ENCODE assay signal across 14 mouse cellular contexts in the genomic region with DNA sequence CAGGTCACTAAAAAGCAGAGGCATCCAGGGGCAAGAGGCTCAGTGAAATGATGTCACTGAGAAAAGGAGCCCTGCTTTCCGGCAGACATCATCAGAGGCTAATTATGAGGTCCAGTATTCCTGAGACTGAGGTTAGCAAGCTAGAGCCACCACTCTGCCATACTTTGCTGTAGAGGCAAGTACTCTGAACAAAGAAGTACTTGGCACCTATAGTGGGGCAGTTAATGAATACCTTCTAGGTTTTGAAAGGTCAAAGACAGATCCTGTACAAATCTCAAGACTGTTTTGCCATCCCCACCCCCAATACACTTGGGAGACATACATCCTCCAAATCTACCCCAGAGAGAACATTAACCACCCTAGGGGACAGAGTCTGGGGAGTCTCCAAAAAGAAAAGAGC. TPM values are rescaled to one million over a fixed set of nuclear protein-coding genes. Genes with fewer than 3 reads are reported as not detected.
DNase-seq lines count a peak whose midpoint lies in the region; ATAC-seq and TF ChIP-seq lines count a peak whose summit lies in the region.
"Had no signal": no experiment of that assay in that cellular context is flagged by ENCODE, and none has a peak within 500 bp of the region (broad histone marks: within the 10 kb centered on the region; RNA-seq: fewer than 3 reads in every experiment).

No protein-coding gene starts in this region.

- H3K27me3 ChIP-seq in heart, embryonic 13.5 days (replicated peaks), result no peaks in the 10 kb centered on the region
- H3K27me3 ChIP-seq in liver, postnatal 0 days (ENCODE audit: insufficient read depth, low read length), result no peaks in the 10 kb centered on the region
- no peaks in the 10 kb centered on the region for H3K27me3 ChIP-seq in liver, embryonic 12.5 days (replicated peaks)
- no peaks in the 10 kb centered on the region for H3K27me3 ChIP-seq in kidney, adult 2 months (replicated peaks; ENCODE audit: control insufficient read depth, insufficient read depth, low read length)
- H3K27me3 ChIP-seq: limb, embryonic 13.5 days had no signal

- H3K36me3 ChIP-seq in heart, embryonic 13.5 days, result peaks cover 14% of the 10 kb centered on the region
- no peaks in the 10 kb centered on the region for H3K36me3 ChIP-seq in liver, postnatal 0 days (replicated peaks; ENCODE audit: insufficient read depth, low read length)
- peaks cover 15% of the 10 kb centered on the region for H3K36me3 ChIP-seq in liver, embryonic 12.5 days
- H3K36me3 ChIP-seq in kidney, adult 2 months (ENCODE audit: control insufficient read depth, insufficient read depth, low read length), result no peaks in the 10 kb centered on the region; the same call in 1 of the 2 replicates

- TF ChIP-seq POLR2A in kidney, adult 2 months (IDR thresholded peaks at IDR 0.05; ENCODE audit: low read depth, low read length), result no peak

- ATAC-seq in heart, embryonic 13.5 days (ENCODE audit: extremely low read depth, insufficient number of reproducible peaks, low FRiP score, low TSS enrichment), result no peak
- no peak for ATAC-seq in liver, postnatal 0 days
- no peak for ATAC-seq in liver, embryonic 12.5 days
- 0 out of 2 replicates have a peak, but pooled peaks have one; percentile 9 for ATAC-seq in neutrophil, adult 5-6 weeks (ENCODE audit: extremely low read depth, insufficient number of reproducible peaks, low FRiP score, poor library complexity, severe bottlenecking)

- intact Hi-C loops in heart, postnatal 25 days (cut with DNase I), result no loop called here

- no peak for TF ChIP-seq CTCF in liver, postnatal 0 days (IDR thresholded peaks at IDR 0.05; ENCODE audit: low read depth)
- no peak for TF ChIP-seq CTCF in kidney, adult 2 months (conservative IDR thresholded peaks at IDR 0.05; ENCODE audit: insufficient read depth, insufficient read length, low read depth, low read length)

- H3K4me3 ChIP-seq in heart, embryonic 13.5 days, result no peak overlapping the region
- no peak overlapping the region for H3K4me3 ChIP-seq in liver, postnatal 0 days (ENCODE audit: low read depth, low read length)
- no peak overlapping the region for H3K4me3 ChIP-seq in liver, embryonic 12.5 days
- no peak overlapping the region for H3K4me3 ChIP-seq in kidney, adult 2 months (ENCODE audit: insufficient read depth, low read depth, low read length)
- H3K4me3 ChIP-seq: erythroblast, embryonic 14.5 days; heart, embryonic 10.5 days; limb, embryonic 13.5 days had no signal

- WGBS in heart, embryonic 13.5 days, result 29% methylated on average over 1 of the region's 1 CpGs
- WGBS in liver, postnatal 0 days (ENCODE audit: insufficient replicate concordance), result 48% methylated on average over 1 of the region's 1 CpGs
- WGBS in liver, embryonic 12.5 days (ENCODE audit: insufficient replicate concordance), result 78% methylated on average over 1 of the region's 1 CpGs
- 20% methylated on average over 1 of the region's 1 CpGs for WGBS in kidney, adult 2 months

- H3K9me3 ChIP-seq in heart, embryonic 13.5 days, result peaks cover 10% of the 10 kb centered on the region; the same call in 1 of the 2 replicates
- H3K9me3 ChIP-seq in liver, postnatal 0 days (ENCODE audit: low read length), result no peaks in the 10 kb centered on the region
- H3K9me3 ChIP-seq in liver, embryonic 12.5 days (replicated peaks), result no peaks in the 10 kb centered on the region
- H3K9me3 ChIP-seq: heart, embryonic 10.5 days; limb, embryonic 13.5 days had no signal

- H3K27ac ChIP-seq in heart, embryonic 13.5 days (replicated peaks), result peak overlapping the region; percentile 42; the same call in 1 of the 2 replicates
- H3K27ac ChIP-seq in liver, postnatal 0 days (ENCODE audit: low read depth), result peak overlapping the region; percentile 48; the same call in 1 of the 2 replicates
- no peak overlapping the region for H3K27ac ChIP-seq in liver, embryonic 12.5 days
- peak overlapping the region; percentile 84 for H3K27ac ChIP-seq in kidney, adult 2 months (ENCODE audit: insufficient read depth, low read depth, low read length)
- H3K27ac ChIP-seq: heart, embryonic 10.5 days; limb, embryonic 13.5 days had no signal

- peak overlapping the region; percentile 50; the same call in 1 of the 2 replicates for H3K9ac ChIP-seq in heart, embryonic 13.5 days
- H3K9ac ChIP-seq in liver, postnatal 0 days (replicated peaks), result peak overlapping the region; percentile 22; the same call in 1 of the 2 replicates
- no peak overlapping the region for H3K9ac ChIP-seq in liver, embryonic 12.5 days
- H3K9ac ChIP-seq: limb, embryonic 13.5 days had no signal

- no peak for TF ChIP-seq EP300 in liver, postnatal 0 days (IDR thresholded peaks at IDR 0.05; ENCODE audit: low read depth)

- H3K4me1 ChIP-seq in heart, embryonic 13.5 days, result peaks cover 36% of the 10 kb centered on the region
- H3K4me1 ChIP-seq in liver, postnatal 0 days (ENCODE audit: insufficient read depth), result peaks cover 25% of the 10 kb centered on the region
- peaks cover 27% of the 10 kb centered on the region for H3K4me1 ChIP-seq in liver, embryonic 12.5 days
- peaks cover 35% of the 10 kb centered on the region for H3K4me1 ChIP-seq in kidney, adult 2 months (ENCODE audit: control insufficient read depth, insufficient read depth, low read length)

- H3K4me2 ChIP-seq in heart, embryonic 13.5 days, result no peak overlapping the region
- peak overlapping the region; percentile 51; the same call in 1 of the 2 replicates for H3K4me2 ChIP-seq in liver, postnatal 0 days (ENCODE audit: low read depth, low read length)
- no peak overlapping the region for H3K4me2 ChIP-seq in liver, embryonic 12.5 days
- H3K4me2 ChIP-seq: limb, embryonic 13.5 days had no signal

- DNase-seq in heart, postnatal 25 days (ENCODE audit: low spot score), result no peak
- no peak for DNase-seq in liver, postnatal 0 days
- DNase-seq in kidney, adult 2 months, result peak; percentile 86
- DNase-seq in adrenal gland, adult 18-20 months (ENCODE audit: low spot score in 2 of 2), result no peak
- DNase-seq in T-cell, adult 2 months (ENCODE audit: low spot score), result no peak
- DNase-seq: cerebellum, adult 18-20 months; layer of hippocampus, adult 9-11 months; thymus, adult 18-20 months had no signal

RNA-seq across cellular contexts. Expression of a gene that starts 23.1 kb away (rescaled TPM):
- polyA plus RNA-seq in heart, embryonic 13.5 days (2015; fragmentation: Nextera tagmentation; extraction: Ambion mirVana), result 17.7 and 19.9 TPM in 2 replicates
- 10 to 100 TPM; 24.7 to 28.2 TPM for total RNA-seq in heart, postnatal 25 days (2021)
- polyA plus RNA-seq in liver, postnatal 0 days (2015; fragmentation: Nextera tagmentation; extraction: Ambion mirVana), result 4.9 and 5.5 TPM in 2 replicates
- 21.2 and 21.3 TPM in 2 replicates for polyA plus RNA-seq in liver, embryonic 12.5 days (2016; fragmentation: Nextera tagmentation; extraction: Ambion mirVana)
- polyA plus RNA-seq in kidney, adult 2 months (2012; rRNA removed), result 31.2 and 35.6 TPM in 2 replicates
- 41.7 and 42.7 TPM in 2 replicates for total RNA-seq in neutrophil, adult 5-6 weeks (2017)
- 10 to 100 TPM; 65.3 to 66.3 TPM for total RNA-seq in adrenal gland, adult 18-20 months (2021)
